Mouse (Mus musculus) liver, adult 10 weeks (tissue): ENCODE data around the gene Gh. TPM values are rescaled to one million over a fixed set of nuclear protein-coding genes. Genes with fewer than 3 reads are reported as not detected.

ENCODE experiments used
- polyA plus RNA-seq: library from polyadenylated mRNA; stranded (reverse); fragments of 350-450 nt; fragmentation: Illumina TruSeq; extraction: RNeasy Lipid Tissue Mini Kit (QIAGEN cat#74804); gene quantifications from one replicate; pipeline ENCODE4 v1.2.3, GENCODE M21; 2014; ENCODE audit warnings: low read depth, low replicate concordance

Gene Gh
- not detected for polyA plus RNA-seq

DNA sequence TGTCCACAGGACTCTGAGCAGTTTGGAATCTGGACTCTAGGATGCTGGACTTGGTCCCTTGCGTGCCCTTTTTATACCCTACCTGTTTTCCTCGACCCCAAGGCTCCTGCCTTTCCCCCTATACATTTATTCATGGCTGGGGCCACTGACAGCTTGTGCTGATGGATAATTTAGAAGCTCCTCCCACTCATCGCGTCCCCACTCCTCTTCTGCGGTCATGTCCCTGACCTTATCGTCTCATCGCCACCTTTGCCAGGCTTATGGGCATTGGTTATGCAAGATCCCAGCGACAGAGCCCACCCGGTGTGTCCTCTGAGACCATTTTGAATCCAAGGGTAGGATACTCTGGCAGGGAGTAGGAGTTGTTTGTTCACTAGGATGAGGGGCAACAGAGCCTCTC, at the start of gene Gh:
Gene Gh (minus strand): TSS at position 101 of the 400 bp plus-strand sequence.

DNA sequence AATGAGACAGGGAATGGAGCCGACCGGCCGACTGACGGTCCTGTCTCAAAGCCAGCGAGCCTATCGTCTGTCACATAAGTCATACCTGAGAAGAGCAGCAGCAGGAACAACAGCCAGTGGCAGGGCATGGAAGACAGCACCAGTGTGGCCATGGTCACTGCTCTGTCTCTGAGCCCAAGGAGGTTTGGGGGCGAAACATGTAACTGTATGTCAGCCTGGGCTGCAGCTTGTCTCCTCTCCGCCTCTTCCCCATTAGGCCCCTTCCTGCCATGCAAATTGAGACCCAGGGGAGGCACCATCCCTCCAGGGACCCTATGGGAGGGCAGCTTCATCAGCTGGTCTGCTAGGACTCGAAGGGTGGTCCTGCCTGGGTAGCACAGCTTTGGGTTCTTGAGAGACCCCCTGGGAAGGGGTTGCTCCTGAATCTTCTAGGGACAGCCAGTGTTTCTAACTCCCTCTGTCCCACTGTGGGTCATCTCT, 12.7 kb upstream of the Gh start, which contains the start of gene Cd79b:
Gene Cd79b (minus strand): TSS at position 430 of the 480 bp plus-strand sequence.

DNA sequence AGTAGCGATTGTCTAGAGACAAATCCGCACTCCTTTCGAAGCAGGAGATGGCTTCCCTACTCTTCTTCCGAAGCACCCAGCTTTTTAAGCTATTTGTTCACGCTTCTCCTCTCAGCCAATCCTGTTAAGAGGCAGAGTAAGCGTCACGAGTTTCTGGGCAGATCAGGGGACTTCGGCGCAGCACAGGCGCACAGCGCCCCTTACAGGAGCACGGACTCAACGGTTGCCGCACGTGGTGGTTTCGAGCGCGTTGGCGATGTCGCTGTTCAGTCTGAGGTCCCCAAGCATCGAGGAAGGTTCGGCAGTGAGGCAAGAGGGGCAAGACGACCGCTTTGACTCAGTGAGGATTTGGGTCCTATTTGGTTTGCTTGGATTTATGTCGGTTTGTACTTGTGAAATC, 25.2 kb downstream of the Gh start, which contains the start of gene Tcam1:
Gene Tcam1 (plus strand): TSS at position 219 of the 400 bp plus-strand sequence.

DNA sequence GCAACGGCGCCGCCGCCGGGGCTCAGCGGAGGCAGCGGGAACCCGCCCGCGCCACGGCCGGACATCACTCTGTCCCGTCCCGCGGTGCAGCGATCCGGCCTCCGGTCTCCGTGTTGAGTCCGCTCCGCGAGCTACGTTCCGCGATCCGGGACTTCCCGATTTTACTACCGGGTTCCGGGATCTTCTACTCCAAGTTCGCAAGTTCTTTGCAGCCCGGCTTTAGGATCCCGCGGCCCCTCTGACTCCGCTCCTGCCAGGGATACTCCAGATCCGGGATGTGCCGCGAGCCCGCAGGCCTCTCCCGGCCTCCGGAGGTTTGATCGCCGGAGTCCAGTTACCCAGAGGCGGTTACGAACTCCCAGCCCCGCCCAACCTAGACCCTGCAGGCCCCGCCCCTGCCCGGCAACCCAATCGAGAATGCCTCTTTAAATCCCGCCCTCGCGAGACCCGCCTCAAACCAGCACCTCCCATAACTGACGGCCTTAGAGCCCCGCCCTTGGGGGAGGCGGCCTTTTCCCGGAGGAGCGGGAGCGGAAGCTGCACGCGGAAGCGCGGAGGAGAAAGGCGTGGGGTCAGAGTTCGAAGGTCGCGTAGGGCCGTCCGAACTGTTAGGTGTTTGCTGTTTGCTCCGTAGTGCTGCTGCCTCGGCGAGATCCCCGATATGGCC, 28.9 kb downstream of the Gh start, which contains the start of gene Smarcd2:
Gene Smarcd2 (minus strand): TSS at position 329 of the 667 bp plus-strand sequence.

DNA sequence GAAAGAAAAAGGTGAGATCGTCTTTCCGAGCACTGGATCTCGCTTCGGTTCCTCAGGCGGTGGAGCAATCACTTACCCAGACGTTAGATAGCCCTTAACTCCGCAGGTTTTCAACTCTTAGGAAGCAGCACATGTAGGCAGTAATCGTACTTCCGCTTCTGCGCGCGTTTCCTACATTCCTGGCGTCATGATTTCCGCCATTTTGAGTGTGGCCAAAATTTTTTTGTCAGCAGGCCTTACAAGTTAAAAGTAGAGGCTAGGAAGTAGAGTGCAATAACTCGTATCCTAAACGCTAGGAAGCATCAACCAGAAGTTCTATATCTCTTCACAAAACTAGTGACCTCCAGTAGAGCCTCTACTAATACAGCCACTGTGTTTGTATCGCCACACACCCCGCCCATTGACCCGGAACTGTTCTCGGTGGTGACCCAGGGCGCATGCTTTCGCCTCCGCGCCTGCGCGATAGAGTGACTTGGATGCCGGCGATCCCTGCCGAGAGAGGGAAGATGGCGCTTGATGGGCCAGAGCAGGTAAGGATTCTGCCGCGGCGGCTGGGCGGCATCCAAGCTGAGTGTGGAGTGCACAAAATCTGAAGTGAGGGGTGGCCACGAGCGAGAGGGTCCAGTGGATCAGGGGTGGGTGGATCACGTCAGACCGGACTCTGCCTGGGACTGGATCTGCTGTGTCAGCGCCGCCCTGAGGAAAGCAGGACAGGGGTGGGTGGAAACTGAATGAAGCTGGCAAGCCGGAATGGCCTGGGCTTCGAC, 45.8 kb downstream of the Gh start, which contains the start of the genes Ftsj3 and Psmc5:
Gene Ftsj3 (minus strand): TSS at position 395 of the 767 bp plus-strand sequence.
Gene Psmc5 (plus strand): TSS at position 470 of the 767 bp plus-strand sequence.

Other genes with a start within 250 kb of the Gh start
- gene Taco1, start 235.8 kb downstream of the Gh start, polyA plus RNA-seq: 12.6 TPM
- 3.6 TPM for gene Map3k3, start 217.3 kb downstream of the Gh start, polyA plus RNA-seq
- gene Gm10840, start 141.0 kb downstream of the Gh start, polyA plus RNA-seq: not detected
- 6.1 TPM for gene Limd2, start 141.0 kb downstream of the Gh start, polyA plus RNA-seq
- 1.8 TPM for gene Strada, start 99.7 kb downstream of the Gh start, polyA plus RNA-seq
- 98.6 TPM for gene Ccdc47, start 85.5 kb downstream of the Gh start, polyA plus RNA-seq
- gene Ddx42, start 84.9 kb downstream of the Gh start, polyA plus RNA-seq: 20.6 TPM
- 13.2 TPM for gene Ftsj3, start 45.8 kb downstream of the Gh start, polyA plus RNA-seq
- gene Psmc5, start 45.7 kb downstream of the Gh start, polyA plus RNA-seq: 35.5 TPM
- gene Smarcd2, start 28.9 kb downstream of the Gh start, polyA plus RNA-seq: 11.7 TPM
- not detected for gene Tcam1, start 25.2 kb downstream of the Gh start, polyA plus RNA-seq
- gene Cd79b, start 12.9 kb upstream of the Gh start, polyA plus RNA-seq: 0.45 TPM
- not detected for gene Scn4a, start 51.4 kb upstream of the Gh start, polyA plus RNA-seq
- gene Prr29, start 63.6 kb upstream of the Gh start, polyA plus RNA-seq: not detected
- gene Icam2, start 86.2 kb upstream of the Gh start, polyA plus RNA-seq: 1.7 TPM
- gene Ern1, start 186.0 kb upstream of the Gh start, polyA plus RNA-seq: 23.3 TPM